Comparison of ENCODE assay signal across 14 mouse cellular contexts in genomic region chr1:132051746-132052145, GRCm38 (mm10).
DNase-seq lines count a peak whose midpoint lies in the region.
"Had no signal": no experiment of that assay in that cellular context is flagged by ENCODE, and none has a peak within 500 bp of the region (broad histone marks: within the 10 kb centered on the region; RNA-seq: fewer than 3 reads in every experiment).

No protein-coding gene starts in this region.

- peak; percentile 58 for DNase-seq in cerebellum, adult 11-12 months
- DNase-seq in cerebellum, postnatal 4 days (ENCODE audit: low spot score in 2 of 2): no peak
- peak; percentile 48 to 62 for DNase-seq in kidney, postnatal 25 days
- DNase-seq in kidney, adult 9 months: no peak
- peak; percentile 51 to 58 for DNase-seq in cerebellum, adult 18-20 months
- peak; percentile 50 to 61 for DNase-seq in cerebellum, postnatal 14 days
- DNase-seq in testis, postnatal 10 days (ENCODE audit: low spot score): no peak
- DNase-seq: adrenal gland, postnatal 25 days; layer of hippocampus, postnatal 36 days; liver, embryonic 13.5 days; lung, embryonic 14.5 days; lung, postnatal 36 days; right cerebral cortex, postnatal 4 days; thymus, postnatal 25 days had no signal

Comparison
In these comparisons a context has a peak if more than half of its experiments do, and no peak if none do; other contexts are left out.
1. DNase-seq: peak in cerebellum, adult 11-12 months (single experiment), kidney, postnatal 25 days (2 of 2), cerebellum, adult 18-20 months (2 of 2) and cerebellum, postnatal 14 days (2 of 2); none in cerebellum, postnatal 4 days (0 of 2), kidney, adult 9 months (single experiment) and testis, postnatal 10 days (single experiment).